Mouse (Mus musculus) MEL (cell line): ENCODE results near the gene Dlgap1. TPM values are rescaled to one million over a fixed set of nuclear protein-coding genes. Genes with fewer than 3 reads are reported as not detected.

ENCODE experiments used
- DNase-seq: peaks from one replicate; pipeline ENCODE4 v3.0.0; 2011; ENCODE audit warnings: low read depth, low spot score
- H3K27ac ChIP-seq: 2 replicates; pipeline ENCODE4 v1.5.1; 2012; ENCODE audit warnings: low read depth, mild to moderate bottlenecking, control low read depth, low read length, moderate library complexity; ENCODE audit not compliant: control insufficient read depth
- H3K27me3 ChIP-seq, 2 experiments: fragments of 150-350 bp in 1 of 2; sonication (generic) in 1 of 2; 2 replicates each; pipeline ENCODE4 v1.6.1; 2012; ENCODE audit warnings: low read length in 2 of 2, mild to moderate bottlenecking in 2 of 2, improper control_type of control experiment in 1 of 2, moderate library complexity in 1 of 2; ENCODE audit not compliant: insufficient read depth in 2 of 2, control insufficient read depth in 1 of 2
- H3K36me3 ChIP-seq, 2 experiments: 2 replicates each; pipeline ENCODE4 v1.6.1; 2012 to 2014; ENCODE audit warnings: low read length in 2 of 2, improper control_type of control experiment in 1 of 2, inconsistent platforms in 1 of 2, mild to moderate bottlenecking in 1 of 2; ENCODE audit not compliant: insufficient read depth in 2 of 2, control insufficient read depth in 1 of 2
- H3K4me1 ChIP-seq, 2 experiments: fragments of 150-350 bp in 1 of 2; sonication (generic) in 1 of 2; 2 replicates each; pipeline ENCODE4 v1.6.1; 2012; ENCODE audit warnings: low read length in 2 of 2, improper control_type of control experiment in 1 of 2, mild to moderate bottlenecking in 1 of 2; ENCODE audit not compliant: insufficient read depth in 2 of 2, control insufficient read depth in 1 of 2
- H3K4me3 ChIP-seq, 2 experiments: fragments of 150-350 bp in 1 of 2; sonication (generic) in 1 of 2; 2 replicates each; pipeline ENCODE4 v1.5.1; 2012; ENCODE audit warnings: low read depth in 2 of 2, low read length in 2 of 2, mild to moderate bottlenecking in 2 of 2, moderate library complexity in 2 of 2, control low read depth in 1 of 2, improper control_type of control experiment in 1 of 2; ENCODE audit not compliant: control insufficient read depth in 1 of 2, insufficient read depth in 1 of 2
- H3K79me2 ChIP-seq: 2 replicates; pipeline ENCODE4 v1.6.1; 2012; ENCODE audit warnings: mild to moderate bottlenecking, low read length, moderate library complexity; ENCODE audit not compliant: control insufficient read depth, poor library complexity, insufficient read depth
- H3K9ac ChIP-seq: 2 replicates; pipeline ENCODE4 v1.6.1; 2012; ENCODE audit warnings: low read depth, mild to moderate bottlenecking, control low read depth, low read length, moderate library complexity; ENCODE audit not compliant: control insufficient read depth, poor library complexity, severe bottlenecking
- H3K9me3 ChIP-seq: fragments of 150-350 bp; sonication (generic); replicated peaks from 2 replicates; pipeline ENCODE4 v1.6.1; 2012; ENCODE audit warnings: mild to moderate bottlenecking, low read length, improper control_type of control experiment, moderate library complexity; ENCODE audit not compliant: insufficient read depth
- BHLHE40 ChIP-seq: IDR thresholded peaks from 2 replicates; pipeline ENCODE4 v1.6.1; 2012; ENCODE audit warnings: low read depth, mild to moderate bottlenecking, inconsistent platforms, low read length, improper control_type of control experiment, borderline replicate concordance
- CHD1 ChIP-seq: IDR thresholded peaks from 2 replicates; pipeline ENCODE4 v1.6.1; 2012; ENCODE audit warnings: low read depth, mild to moderate bottlenecking, inconsistent platforms, low read length, improper control_type of control experiment
- CHD2 ChIP-seq: IDR thresholded peaks from 2 replicates; pipeline ENCODE4 v1.6.1; 2011; ENCODE audit warnings: low read length, improper control_type of control experiment
- CTCF ChIP-seq, 3 experiments: IDR thresholded peaks in 2 of 3; conservative IDR thresholded peaks in 1 of 3; 2 replicates each; pipeline ENCODE4 v1.5.1; 2011 to 2012; ENCODE audit warnings: low read length in 3 of 3, low read depth in 2 of 3, mild to moderate bottlenecking in 2 of 3, improper control_type of control experiment in 1 of 3, inconsistent platforms in 1 of 3, mixed read lengths in 1 of 3, moderate library complexity in 1 of 3; ENCODE audit not compliant: control insufficient read depth in 1 of 3, insufficient read depth in 1 of 3, poor library complexity in 1 of 3, severe bottlenecking in 1 of 3
- E2F4 ChIP-seq: IDR thresholded peaks from 2 replicates; pipeline ENCODE4 v1.6.1; 2011; ENCODE audit warnings: low read depth, low read length, improper control_type of control experiment, borderline replicate concordance
- ELF1 ChIP-seq: IDR thresholded peaks from 2 replicates; pipeline ENCODE4 v1.6.1; 2014; ENCODE audit warnings: low read depth, mild to moderate bottlenecking, inconsistent platforms, low read length, improper control_type of control experiment, moderate library complexity
- ETS1 ChIP-seq: IDR thresholded peaks from 2 replicates; pipeline ENCODE4 v1.6.1; 2012; ENCODE audit warnings: low read depth, mild to moderate bottlenecking, inconsistent platforms, low read length, improper control_type of control experiment, moderate library complexity
- GATA1 ChIP-seq: IDR thresholded peaks from 2 replicates; pipeline ENCODE4 v1.6.1; 2011; ENCODE audit warnings: low read depth, low read length, improper control_type of control experiment
- HCFC1 ChIP-seq: IDR thresholded peaks from 2 replicates; pipeline ENCODE4 v1.6.1; 2012; ENCODE audit warnings: low read depth, mild to moderate bottlenecking, inconsistent platforms, low read length, improper control_type of control experiment, moderate library complexity
- KAT2A ChIP-seq: conservative IDR thresholded peaks from 2 replicates; pipeline ENCODE4 v1.6.1; 2012; ENCODE audit warnings: low read depth, low read length, improper control_type of control experiment, inconsistent platforms
- MAFK ChIP-seq: IDR thresholded peaks from 2 replicates; pipeline ENCODE4 v1.6.1; 2011; ENCODE audit warnings: low read depth, mild to moderate bottlenecking, low read length, improper control_type of control experiment, borderline replicate concordance
- MAZ ChIP-seq: IDR thresholded peaks from 2 replicates; pipeline ENCODE4 v1.6.1; 2012; ENCODE audit warnings: low read depth, mild to moderate bottlenecking, inconsistent platforms, low read length, improper control_type of control experiment
- MEF2A ChIP-seq: IDR thresholded peaks from 2 replicates; pipeline ENCODE4 v1.6.1; 2014; ENCODE audit warnings: low read depth, mild to moderate bottlenecking, inconsistent platforms, low read length, improper control_type of control experiment; ENCODE audit not compliant: poor library complexity, insufficient replicate concordance, severe bottlenecking; ENCODE audit errors: extremely low read depth
- MXI1 ChIP-seq: IDR thresholded peaks from 2 replicates; pipeline ENCODE4 v1.6.1; 2011; ENCODE audit warnings: mild to moderate bottlenecking, low read depth, low read length, improper control_type of control experiment
- MYC ChIP-seq: IDR thresholded peaks from 2 replicates; pipeline ENCODE4 v1.6.1; 2011; ENCODE audit warnings: low read depth, mild to moderate bottlenecking, low read length, improper control_type of control experiment, moderate library complexity
- NRF1 ChIP-seq: IDR thresholded peaks from 2 replicates; pipeline ENCODE4 v1.6.1; 2014; ENCODE audit warnings: low read depth, mild to moderate bottlenecking, inconsistent platforms, low read length, improper control_type of control experiment, moderate library complexity; ENCODE audit not compliant: poor library complexity, insufficient read depth, severe bottlenecking
- POLR2A ChIP-seq, 2 experiments: IDR thresholded peaks; 2 replicates each; pipeline ENCODE4 v1.6.1; 2011 to 2012; ENCODE audit warnings: low read length in 2 of 2, mild to moderate bottlenecking in 2 of 2, control low read depth in 1 of 2, improper control_type of control experiment in 1 of 2, low read depth in 1 of 2, moderate library complexity in 1 of 2; ENCODE audit not compliant: control insufficient read depth in 1 of 2, insufficient read depth in 1 of 2, poor library complexity in 1 of 2
- POLR2AphosphoS2 ChIP-seq: IDR thresholded peaks from 2 replicates; pipeline ENCODE4 v1.6.1; 2011; ENCODE audit warnings: low read length, improper control_type of control experiment
- RAD21 ChIP-seq: IDR thresholded peaks from 2 replicates; pipeline ENCODE4 v1.6.1; 2011; ENCODE audit warnings: mild to moderate bottlenecking, low read depth, low read length, improper control_type of control experiment
- RCOR1 ChIP-seq: IDR thresholded peaks from 2 replicates; pipeline ENCODE4 v1.6.1; 2012; ENCODE audit warnings: low read depth, mild to moderate bottlenecking, inconsistent platforms, low read length, improper control_type of control experiment
- SMC3 ChIP-seq: IDR thresholded peaks from 2 replicates; pipeline ENCODE4 v1.6.1; 2011; ENCODE audit warnings: low read depth, low read length, improper control_type of control experiment
- TAL1 ChIP-seq: IDR thresholded peaks from 2 replicates; pipeline ENCODE4 v1.6.1; 2012; ENCODE audit warnings: mild to moderate bottlenecking, inconsistent platforms, low read length, moderate library complexity, mixed read lengths
- USF1 ChIP-seq: IDR thresholded peaks from 2 replicates; pipeline ENCODE4 v1.6.1; 2014; ENCODE audit warnings: low read depth, mild to moderate bottlenecking, inconsistent platforms, low read length, improper control_type of control experiment, moderate library complexity
- USF2 ChIP-seq, 2 experiments: IDR thresholded peaks; 2 replicates each; pipeline ENCODE4 v1.6.1; 2011 to 2012; ENCODE audit warnings: improper control_type of control experiment in 2 of 2, low read length in 2 of 2, borderline replicate concordance in 1 of 2, inconsistent platforms in 1 of 2, low read depth in 1 of 2, mild to moderate bottlenecking in 1 of 2; ENCODE audit not compliant: insufficient read depth in 1 of 2
- ZC3H11A ChIP-seq: IDR thresholded peaks from 2 replicates; pipeline ENCODE4 v1.6.1; 2012; ENCODE audit warnings: low read depth, mild to moderate bottlenecking, inconsistent platforms, low read length, improper control_type of control experiment
- ZMIZ1 ChIP-seq: IDR thresholded peaks from 2 replicates; pipeline ENCODE4 v1.6.1; 2012; ENCODE audit warnings: low read depth, mild to moderate bottlenecking, inconsistent platforms, low read length, improper control_type of control experiment, moderate library complexity
- polyA plus RNA-seq, 2 experiments: library from polyadenylated mRNA; stranded (reverse) in 1 of 2; unstranded in 1 of 2; fragments of >175 nt in 1 of 2; fragments of >200 nt in 1 of 2; gene quantifications; 2 replicates each; pipeline versions ENCODE4 v1.2.1 to v1.2.4; 2012; ENCODE audit warnings: low replicate concordance in 2 of 2, low read depth in 1 of 2; ENCODE audit not compliant: insufficient read length in 2 of 2, insufficient read depth in 1 of 2, missing spikeins in 1 of 2
- total RNA-seq: library from RNA; depleted of rRNA; stranded (reverse); fragments of 300-350 nt; gene quantifications from 2 replicates; pipeline ENCODE4 v1.2.3, GENCODE M21; 2012

Gene Dlgap1
- total and polyA plus RNA-seq, 3 experiments = 0.06 TPM; not detected in 2

DNA sequence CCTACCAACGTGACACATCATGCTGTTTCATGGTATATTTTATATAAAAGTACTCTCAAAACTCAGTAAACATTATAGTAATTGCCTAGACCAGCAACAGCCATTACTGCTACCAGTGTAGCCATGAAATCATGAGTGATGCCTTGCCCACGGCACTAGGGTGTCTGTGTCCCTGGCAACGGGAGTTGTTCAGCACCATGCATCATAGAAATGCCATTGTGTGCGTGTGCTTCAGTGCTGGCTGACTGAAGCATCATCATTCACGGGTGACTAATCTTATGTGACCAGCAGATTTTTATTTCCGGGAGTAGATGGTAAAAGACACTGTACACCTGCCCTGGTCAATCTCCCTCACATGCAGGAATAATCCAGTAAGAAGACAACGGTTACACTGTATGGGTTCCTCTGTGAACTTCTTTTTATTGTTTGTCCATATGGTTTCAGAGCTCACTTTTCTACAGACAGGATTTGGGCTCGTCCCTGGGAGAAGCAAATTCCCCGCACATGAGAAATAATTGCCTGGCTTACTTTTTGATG lies 203.7 kb downstream of the Dlgap1 start:
- H3K79me2 ChIP-seq = no peaks in the 10 kb centered on the region
- H3K27me3 ChIP-seq = no peaks in the 10 kb centered on the region
- H3K9ac ChIP-seq = no peak overlapping the region
- H3K4me1 ChIP-seq = no peaks in the 10 kb centered on the region
- H3K4me3 ChIP-seq = no peak overlapping the region
- no peaks in the 10 kb centered on the region for H3K9me3 ChIP-seq
- no peak for DNase-seq
- no peaks in the 10 kb centered on the region for H3K36me3 ChIP-seq
- no peak for TF ChIP-seq CHD2
- TF ChIP-seq BHLHE40 = no peak
- no peak for TF ChIP-seq CTCF (IDR thresholded peaks at IDR 0.05 in 2 of 3, conservative IDR thresholded peaks at IDR 0.05 in 1 of 3; ENCODE audit: control insufficient read depth in 1 of 3, insufficient read depth in 1 of 3, low read depth in 2 of 3, low read length in 3 of 3, poor library complexity in 1 of 3, severe bottlenecking in 1 of 3)
- no peak for TF ChIP-seq MEF2A
- no peak for TF ChIP-seq GATA1
- no peak for TF ChIP-seq MYC
- no peak for TF ChIP-seq ELF1
- TF ChIP-seq RAD21 = no peak
- no peak for TF ChIP-seq POLR2A (IDR thresholded peaks at IDR 0.05; ENCODE audit: control insufficient read depth in 1 of 2, insufficient read depth in 1 of 2, low read depth in 1 of 2, low read length in 2 of 2, poor library complexity in 1 of 2)
- TF ChIP-seq MXI1 = no peak
- TF ChIP-seq USF1 = no peak
- no peak for TF ChIP-seq SMC3
- no peak overlapping the region for H3K27ac ChIP-seq

- no peaks in the 10 kb centered on the region for H3K4me1 ChIP-seq
- H3K79me2 ChIP-seq = no peaks in the 10 kb centered on the region
- TF ChIP-seq CTCF (IDR thresholded peaks at IDR 0.05 in 2 of 3, conservative IDR thresholded peaks at IDR 0.05 in 1 of 3; ENCODE audit: control insufficient read depth in 1 of 3, insufficient read depth in 1 of 3, low read depth in 2 of 3, low read length in 3 of 3, poor library complexity in 1 of 3, severe bottlenecking in 1 of 3) (no peak), MAZ (no peak), MAFK (no peak)
- H3K36me3 ChIP-seq = no peaks in the 10 kb centered on the region
- no peak for DNase-seq
- H3K27ac ChIP-seq = no peak overlapping the region
- no peak overlapping the region for H3K9ac ChIP-seq
- no peak overlapping the region for H3K4me3 ChIP-seq
- H3K27me3 ChIP-seq = no peaks in the 10 kb centered on the region
- H3K9me3 ChIP-seq = no peaks in the 10 kb centered on the region
Measured at GRCm38 (mm10) chr17:70173916-70174315, 205.0 kb downstream of the Dlgap1 start.

DNA sequence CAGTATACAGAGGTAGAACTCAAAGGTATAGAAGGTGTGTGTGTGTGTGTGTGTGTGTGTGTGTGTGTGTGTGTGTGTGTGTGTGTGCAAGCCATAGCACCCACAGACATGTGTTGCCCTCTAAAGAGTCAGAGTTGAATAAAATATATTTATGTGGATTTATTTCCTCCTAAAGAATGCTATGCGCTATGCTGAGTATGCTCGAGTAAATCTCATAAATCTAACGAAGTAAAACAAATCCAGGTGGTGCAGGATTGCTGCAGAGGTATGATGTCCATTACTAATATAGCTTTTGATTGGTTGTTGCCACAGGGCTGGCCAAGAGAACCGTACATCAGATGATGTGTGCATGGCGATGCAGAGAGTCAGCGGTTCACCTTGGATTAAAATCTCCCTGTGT lies 222.4 kb downstream of the Dlgap1 start:
- Histone ChIP-seq H3K27ac (no peak overlapping the region), H3K4me1 (no peaks in the 10 kb centered on the region), H3K27me3 (no peaks in the 10 kb centered on the region), H3K9me3 (no peaks in the 10 kb centered on the region), H3K36me3 (no peaks in the 10 kb centered on the region), H3K9ac (no peak overlapping the region), H3K4me3 (no peak overlapping the region), H3K79me2 (no peaks in the 10 kb centered on the region)
- no peak for DNase-seq
- TF ChIP-seq RCOR1 (no peak), CHD1 (no peak), MAFK (no peak), ZC3H11A (no peak), TAL1 (no peak), USF2 (IDR thresholded peaks at IDR 0.05; ENCODE audit: borderline replicate concordance in 1 of 2, insufficient read depth in 1 of 2, low read depth in 1 of 2, low read length in 2 of 2) (no peak), E2F4 (no peak), MEF2A (no peak), GATA1 (no peak), ZMIZ1 (no peak), NRF1 (no peak), HCFC1 (no peak), ETS1 (no peak), POLR2AphosphoS2 (no peak), MAZ (no peak), CHD2 (no peak), KAT2A (no peak)
